Mouse (Mus musculus) C2C12 (cell line): ENCODE results near the gene Mvb12a.

ENCODE experiments used
- CTCF ChIP-seq: IDR thresholded peaks from one replicate; pipeline ENCODE4 v1.5.1; 2011; ENCODE audit not compliant: control insufficient read depth, insufficient read depth, insufficient read length
- MAX ChIP-seq: IDR thresholded peaks from one replicate; pipeline ENCODE4 v1.6.1; 2011; ENCODE audit warnings: mild to moderate bottlenecking, control low read depth
- MYOG ChIP-seq: IDR thresholded peaks from one replicate; pipeline ENCODE4 v1.6.1; 2011; ENCODE audit not compliant: control insufficient read depth, insufficient read length; ENCODE audit errors: extremely low read depth

GRCm38 (mm10) chr8:71554644-71555043 is 11.9 kb downstream of the Mvb12a start:
- TF ChIP-seq MYOG (no peak), CTCF (no peak), MAX (no peak)
